Mouse (Mus musculus): ENCODE measurements around the gene 4930402H24Rik. TPM values are rescaled to one million over a fixed set of nuclear protein-coding genes. Genes with fewer than 3 reads are reported as not detected.

4930402H24Rik gene
- polyA plus RNA-seq, 1 experiment from 2014 or later, result 26.6 TPM

DNA sequence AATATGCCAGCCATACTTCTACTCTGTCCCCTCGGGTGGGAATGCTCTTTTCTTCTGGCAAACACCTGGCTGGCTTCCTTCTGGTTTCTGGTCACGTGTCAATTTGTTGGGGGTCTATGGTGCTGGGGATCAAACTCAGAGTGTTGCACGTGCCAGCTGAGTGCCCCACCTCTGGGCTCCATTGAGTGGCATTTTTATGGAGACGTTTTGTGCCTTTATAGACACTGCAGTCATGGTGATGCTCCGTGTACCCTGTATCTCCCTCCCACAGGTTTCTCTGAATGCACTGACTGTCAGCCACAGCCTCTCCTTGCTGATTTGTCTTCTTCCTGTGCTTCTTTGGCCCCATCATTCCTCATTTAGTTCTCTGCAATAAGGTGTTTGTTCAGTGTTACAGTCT, 174.4 kb downstream of the 4930402H24Rik start:
- peaks cover 12% of the 10 kb centered on the region; the same call in 1 of the 2 replicates for H3K36me3 ChIP-seq (ENCODE audit: control insufficient read depth, insufficient read depth, low read length)

DNA sequence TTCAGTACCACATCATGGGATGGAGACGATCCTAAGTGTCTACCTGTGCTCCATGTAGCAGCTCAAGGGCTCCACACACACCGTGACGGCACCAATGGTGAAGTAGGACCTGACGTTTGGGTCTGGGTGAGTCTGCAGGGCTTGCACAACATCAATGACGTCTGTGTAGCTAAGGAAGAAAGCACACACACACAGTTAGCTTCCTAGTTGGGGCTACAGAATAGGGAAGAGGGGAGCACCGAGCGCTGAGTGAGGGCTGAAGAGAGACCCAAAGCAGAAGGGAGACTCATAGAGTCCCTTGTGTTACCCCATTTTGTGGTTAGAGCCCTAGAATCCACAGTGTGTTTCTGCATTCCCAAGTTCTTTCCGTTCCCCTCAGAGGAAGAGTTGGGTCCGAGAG, 175.5 kb downstream of the 4930402H24Rik start:
- Histone ChIP-seq H3K36me3 (ENCODE audit: control insufficient read depth, insufficient read depth, low read length) (peaks cover 10% of the 10 kb centered on the region; the same call in 1 of the 2 replicates), H3K9ac (ENCODE audit: low read length) (no peak overlapping the region), H3K9me3 (ENCODE audit: control insufficient read depth, low read length) (no peaks in the 10 kb centered on the region), H3K4me3 (ENCODE audit: low read depth, low read length) (no peak overlapping the region), H3K27ac (replicated peaks; ENCODE audit: low read depth, low read length) (no peak overlapping the region), H3K27me3 (ENCODE audit: control insufficient read depth, insufficient read depth, low read length) (no peaks in the 10 kb centered on the region), H3K4me1 (ENCODE audit: control insufficient read depth, insufficient read depth, low read length) (no peaks in the 10 kb centered on the region), H3K4me2 (ENCODE audit: low read depth, severe bottlenecking) (no peak overlapping the region)
- 87% methylated on average over 9 of the region's 9 CpGs for WGBS
- ATAC-seq (ENCODE audit: insufficient number of reproducible peaks, low FRiP score, low TSS enrichment, low read depth) (no peak), DNase-seq (ENCODE audit: low spot score) (no peak)

More for the DNA sequence above, 174.4 kb downstream of the 4930402H24Rik start:
- DNase-seq (ENCODE audit: low spot score) (no peak), ATAC-seq (ENCODE audit: insufficient number of reproducible peaks, low FRiP score, low TSS enrichment, low read depth) (no peak)
- no peak overlapping the region for H3K4me2 ChIP-seq (ENCODE audit: low read depth, severe bottlenecking)
- no peaks in the 10 kb centered on the region for H3K9me3 ChIP-seq (ENCODE audit: control insufficient read depth, low read length)
- H3K27me3 ChIP-seq (ENCODE audit: control insufficient read depth, insufficient read depth, low read length), result no peaks in the 10 kb centered on the region
- H3K27ac ChIP-seq (replicated peaks; ENCODE audit: low read depth, low read length), result no peak overlapping the region
- 56% methylated on average over 5 of the region's 5 CpGs for WGBS
- no peak overlapping the region for H3K9ac ChIP-seq (ENCODE audit: low read length)
- no peak overlapping the region for H3K4me3 ChIP-seq (ENCODE audit: low read depth, low read length)
- H3K4me1 ChIP-seq (ENCODE audit: control insufficient read depth, insufficient read depth, low read length), result no peaks in the 10 kb centered on the region

DNA sequence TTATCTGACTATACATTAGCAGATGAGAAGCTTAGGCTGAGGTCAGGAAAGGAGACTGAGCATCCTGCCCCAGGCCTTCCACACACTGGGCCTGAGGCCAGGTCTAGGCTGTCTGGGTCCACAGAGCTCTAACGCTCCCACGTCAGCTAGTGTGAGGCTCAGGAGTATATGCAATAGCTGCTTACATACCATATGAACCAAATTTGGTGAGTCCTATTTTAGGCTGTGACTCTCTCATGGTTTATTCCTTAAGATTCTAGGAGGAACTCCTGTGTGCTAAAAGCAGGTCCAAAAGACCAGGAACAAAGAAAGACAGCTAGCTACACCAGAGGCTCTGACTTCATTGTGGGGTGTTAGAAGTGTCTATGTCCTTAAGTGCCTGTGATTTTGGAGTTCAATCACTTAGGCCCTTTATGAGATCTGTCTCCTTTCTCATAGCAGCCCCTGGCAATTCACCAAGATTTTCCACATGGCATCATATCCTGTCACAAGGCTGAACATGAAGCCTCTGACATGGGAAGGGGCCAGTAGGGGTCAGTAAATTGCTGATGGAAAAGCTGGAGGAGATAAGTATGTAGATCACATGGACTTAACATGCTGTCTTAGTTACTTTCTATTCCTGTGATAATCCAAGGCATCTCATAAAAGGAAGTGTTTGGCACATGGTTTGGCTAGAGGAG, 177.2 kb downstream of the 4930402H24Rik start:
- H3K27me3 ChIP-seq (ENCODE audit: control insufficient read depth, insufficient read depth, low read length), result no peaks in the 10 kb centered on the region
- DNase-seq (ENCODE audit: low spot score) (no peak), ATAC-seq (ENCODE audit: insufficient number of reproducible peaks, low FRiP score, low TSS enrichment, low read depth) (no peak)
- no peak overlapping the region for H3K27ac ChIP-seq (replicated peaks; ENCODE audit: low read depth, low read length)
- H3K4me3 ChIP-seq (ENCODE audit: low read depth, low read length), result no peak overlapping the region
- no peaks in the 10 kb centered on the region for H3K9me3 ChIP-seq (ENCODE audit: control insufficient read depth, low read length)
- H3K4me1 ChIP-seq (ENCODE audit: control insufficient read depth, insufficient read depth, low read length), result no peaks in the 10 kb centered on the region
- H3K36me3 ChIP-seq (ENCODE audit: control insufficient read depth, insufficient read depth, low read length), result peaks cover 8% of the 10 kb centered on the region; the same call in 1 of the 2 replicates
- WGBS, result 92% methylated on average over 2 of the region's 2 CpGs
- no peak overlapping the region for H3K9ac ChIP-seq (ENCODE audit: low read length)
- H3K4me2 ChIP-seq (ENCODE audit: low read depth, severe bottlenecking), result no peak overlapping the region

DNA sequence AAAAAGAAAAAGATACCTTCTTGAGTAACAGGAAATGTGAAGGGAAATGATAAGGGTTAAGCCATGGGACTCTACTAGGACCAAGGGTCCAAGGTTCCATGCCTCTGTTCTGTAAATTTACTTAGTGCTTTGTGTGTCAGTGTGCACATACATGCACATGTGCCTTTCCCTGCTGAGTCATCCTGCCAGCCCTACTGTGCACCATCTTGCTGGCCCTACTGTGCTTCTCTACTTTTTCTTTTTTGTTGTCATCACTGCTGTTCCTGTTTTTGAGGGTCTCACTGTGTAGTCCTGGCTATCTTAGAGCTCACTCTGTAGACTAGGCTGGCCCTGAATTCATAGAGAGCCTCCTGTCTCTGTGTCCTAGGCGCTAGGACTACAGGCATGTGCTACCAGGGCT, 178.5 kb downstream of the 4930402H24Rik start:
- Histone ChIP-seq H3K27me3 (ENCODE audit: control insufficient read depth, insufficient read depth, low read length) (no peaks in the 10 kb centered on the region), H3K9ac (ENCODE audit: low read length) (no peak overlapping the region), H3K4me3 (ENCODE audit: low read depth, low read length) (no peak overlapping the region), H3K4me2 (ENCODE audit: low read depth, severe bottlenecking) (no peak overlapping the region), H3K9me3 (ENCODE audit: control insufficient read depth, low read length) (no peaks in the 10 kb centered on the region), H3K27ac (replicated peaks; ENCODE audit: low read depth, low read length) (no peak overlapping the region), H3K4me1 (ENCODE audit: control insufficient read depth, insufficient read depth, low read length) (no peaks in the 10 kb centered on the region), H3K36me3 (ENCODE audit: control insufficient read depth, insufficient read depth, low read length) (peaks cover 8% of the 10 kb centered on the region; the same call in 1 of the 2 replicates)
- no peak for ATAC-seq (ENCODE audit: insufficient number of reproducible peaks, low FRiP score, low TSS enrichment, low read depth)
- no peak for DNase-seq (ENCODE audit: low spot score)
- 93% methylated on average over 1 of the region's 1 CpGs for WGBS

DNA sequence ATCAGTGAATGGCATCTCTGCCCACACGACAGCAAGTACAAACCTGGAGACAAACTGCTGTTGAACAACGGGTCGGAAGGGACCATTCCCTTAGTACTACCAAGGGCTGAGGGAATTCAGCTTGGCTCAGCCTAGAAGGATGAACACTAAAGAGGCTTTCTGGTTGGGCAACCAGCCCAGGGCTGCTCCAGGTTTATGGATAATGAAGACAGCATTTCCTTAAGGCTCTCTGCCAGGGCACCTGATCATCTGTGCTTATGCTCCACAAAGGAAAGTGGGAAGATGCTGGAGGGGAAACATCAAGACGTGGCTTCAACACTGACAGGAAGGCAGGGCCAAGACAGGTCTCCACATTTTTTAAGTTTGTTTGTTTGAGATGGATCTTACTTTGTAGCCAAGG, 181.8 kb downstream of the 4930402H24Rik start:
- Histone ChIP-seq H3K9ac (ENCODE audit: low read length) (no peak overlapping the region), H3K4me2 (ENCODE audit: low read depth, severe bottlenecking) (no peak overlapping the region), H3K4me1 (ENCODE audit: control insufficient read depth, insufficient read depth, low read length) (no peaks in the 10 kb centered on the region), H3K36me3 (ENCODE audit: control insufficient read depth, insufficient read depth, low read length) (peaks cover 6% of the 10 kb centered on the region; the same call in 1 of the 2 replicates), H3K27me3 (ENCODE audit: control insufficient read depth, insufficient read depth, low read length) (no peaks in the 10 kb centered on the region), H3K27ac (replicated peaks; ENCODE audit: low read depth, low read length) (no peak overlapping the region), H3K9me3 (ENCODE audit: control insufficient read depth, low read length) (no peaks in the 10 kb centered on the region), H3K4me3 (ENCODE audit: low read depth, low read length) (no peak overlapping the region)
- ATAC-seq (ENCODE audit: insufficient number of reproducible peaks, low FRiP score, low TSS enrichment, low read depth) (no peak), DNase-seq (ENCODE audit: low spot score) (no peak)
- WGBS, result 89% methylated on average over 4 of the region's 4 CpGs

DNA sequence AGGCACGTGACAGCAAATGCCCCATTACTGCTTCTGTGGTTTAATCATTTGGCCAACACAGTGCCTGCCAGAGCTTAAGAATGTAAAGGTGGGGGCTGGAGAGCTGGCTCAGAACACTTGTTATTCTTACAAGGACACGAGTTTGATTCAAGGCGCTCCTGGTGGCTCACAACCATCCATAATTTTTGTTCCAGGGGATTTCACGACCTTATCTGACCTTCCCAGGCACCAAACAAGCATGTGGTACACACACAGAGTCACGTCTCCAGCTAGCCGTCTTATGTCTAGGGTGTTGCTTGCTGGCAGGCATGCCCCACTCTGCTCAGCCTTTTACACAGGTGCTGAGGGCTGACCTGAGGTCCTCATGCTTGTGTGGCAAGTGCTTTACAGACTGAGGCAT, 188.3 kb downstream of the 4930402H24Rik start:
- peaks cover 3% of the 10 kb centered on the region; the same call in 1 of the 2 replicates for H3K36me3 ChIP-seq (ENCODE audit: control insufficient read depth, insufficient read depth, low read length)
- no peaks in the 10 kb centered on the region for H3K4me1 ChIP-seq (ENCODE audit: control insufficient read depth, insufficient read depth, low read length)
- H3K27ac ChIP-seq (replicated peaks; ENCODE audit: low read depth, low read length), result no peak overlapping the region
- no peaks in the 10 kb centered on the region for H3K9me3 ChIP-seq (ENCODE audit: control insufficient read depth, low read length)
- DNase-seq (ENCODE audit: low spot score) (no peak), ATAC-seq (ENCODE audit: insufficient number of reproducible peaks, low FRiP score, low TSS enrichment, low read depth) (no peak)
- no peak overlapping the region for H3K4me2 ChIP-seq (ENCODE audit: low read depth, severe bottlenecking)
- no peaks in the 10 kb centered on the region for H3K27me3 ChIP-seq (ENCODE audit: control insufficient read depth, insufficient read depth, low read length)
- 70% methylated on average over 6 of the region's 6 CpGs for WGBS
- H3K9ac ChIP-seq (ENCODE audit: low read length), result no peak overlapping the region
- no peak overlapping the region for H3K4me3 ChIP-seq (ENCODE audit: low read depth, low read length)

DNA sequence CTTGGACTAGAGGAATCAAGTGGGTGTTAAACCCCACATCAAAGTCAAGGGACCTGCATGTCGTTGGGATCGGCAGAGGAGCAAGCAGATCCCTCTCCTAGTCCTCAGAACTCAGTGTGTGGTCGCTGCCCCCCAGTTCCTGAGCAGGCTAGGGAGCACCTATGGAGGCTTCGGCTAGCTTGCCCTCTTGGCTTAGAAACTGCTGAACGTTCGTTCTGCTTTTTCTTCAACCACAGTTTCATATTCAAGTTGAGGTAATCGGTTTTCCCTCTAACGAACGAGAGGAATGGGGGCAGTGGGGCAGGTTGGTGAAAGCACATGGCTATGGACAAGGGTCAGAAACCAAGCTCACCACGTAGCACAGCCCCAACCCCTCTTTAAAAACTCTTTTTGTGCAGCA, 199.1 kb downstream of the 4930402H24Rik start:
- Histone ChIP-seq H3K9ac (ENCODE audit: low read length) (no peak overlapping the region), H3K4me2 (ENCODE audit: low read depth, severe bottlenecking) (no peak overlapping the region), H3K4me3 (ENCODE audit: low read depth, low read length) (no peak overlapping the region), H3K9me3 (ENCODE audit: control insufficient read depth, low read length) (no peaks in the 10 kb centered on the region), H3K36me3 (ENCODE audit: control insufficient read depth, insufficient read depth, low read length) (no peaks in the 10 kb centered on the region), H3K27ac (replicated peaks; ENCODE audit: low read depth, low read length) (no peak overlapping the region), H3K27me3 (ENCODE audit: control insufficient read depth, insufficient read depth, low read length) (no peaks in the 10 kb centered on the region), H3K4me1 (ENCODE audit: control insufficient read depth, insufficient read depth, low read length) (no peaks in the 10 kb centered on the region)
- WGBS, result 53% methylated on average over 10 of the region's 10 CpGs
- no peak for DNase-seq (ENCODE audit: low spot score)
- ATAC-seq (ENCODE audit: insufficient number of reproducible peaks, low FRiP score, low TSS enrichment, low read depth), result no peak

DNA sequence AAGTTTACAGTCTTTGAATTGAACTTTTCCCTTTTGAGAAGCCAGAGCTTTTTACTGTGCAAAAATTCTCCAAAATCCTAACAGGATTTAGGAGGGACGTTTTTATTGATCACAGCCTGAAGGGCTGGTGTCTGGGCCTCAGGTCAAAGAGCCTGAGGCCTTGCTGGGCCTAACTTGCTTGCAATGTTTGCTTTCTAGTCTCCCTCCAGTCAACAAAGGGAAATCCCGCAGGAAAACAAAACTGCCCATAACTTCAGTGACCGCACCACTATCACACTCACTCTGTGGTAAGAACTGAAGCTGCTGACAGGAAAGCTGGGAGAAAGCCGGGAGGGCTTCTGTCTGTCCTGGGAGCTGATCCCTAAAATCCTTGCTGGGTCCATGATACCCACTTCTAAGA, 199.6 kb downstream of the 4930402H24Rik start:
- Histone ChIP-seq H3K4me2 (ENCODE audit: low read depth, severe bottlenecking) (no peak overlapping the region), H3K27me3 (ENCODE audit: control insufficient read depth, insufficient read depth, low read length) (no peaks in the 10 kb centered on the region), H3K27ac (replicated peaks; ENCODE audit: low read depth, low read length) (no peak overlapping the region), H3K4me3 (ENCODE audit: low read depth, low read length) (no peak overlapping the region), H3K4me1 (ENCODE audit: control insufficient read depth, insufficient read depth, low read length) (no peaks in the 10 kb centered on the region), H3K36me3 (ENCODE audit: control insufficient read depth, insufficient read depth, low read length) (no peaks in the 10 kb centered on the region), H3K9ac (ENCODE audit: low read length) (no peak overlapping the region), H3K9me3 (ENCODE audit: control insufficient read depth, low read length) (no peaks in the 10 kb centered on the region)
- ATAC-seq (ENCODE audit: insufficient number of reproducible peaks, low FRiP score, low TSS enrichment, low read depth), result no peak
- DNase-seq (ENCODE audit: low spot score), result no peak
- 60% methylated on average over 4 of the region's 4 CpGs for WGBS

DNA sequence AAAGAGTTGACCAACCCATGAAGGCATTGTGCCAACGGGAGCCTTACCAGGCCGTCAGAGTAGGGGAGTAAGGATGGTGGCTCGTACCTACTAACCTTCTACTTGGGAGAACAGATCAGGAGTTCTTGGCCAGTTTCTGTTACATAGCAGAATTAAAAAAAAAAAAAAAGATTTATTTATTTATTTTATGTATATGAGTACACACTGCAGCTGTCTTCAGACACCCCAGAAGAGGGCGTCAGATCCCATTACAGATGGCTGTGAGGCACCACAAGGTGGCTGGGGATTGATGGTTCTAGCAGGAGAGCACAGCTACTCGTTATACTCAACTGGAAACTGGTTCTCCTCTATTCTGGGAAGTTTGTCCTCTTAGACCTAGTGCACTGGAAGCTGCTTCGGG, 201.0 kb downstream of the 4930402H24Rik start:
- no peak overlapping the region for H3K4me3 ChIP-seq (ENCODE audit: low read depth, low read length)
- DNase-seq (ENCODE audit: low spot score) (no peak), ATAC-seq (ENCODE audit: insufficient number of reproducible peaks, low FRiP score, low TSS enrichment, low read depth) (no peak)
- no peak overlapping the region for H3K4me2 ChIP-seq (ENCODE audit: low read depth, severe bottlenecking)
- no peak overlapping the region for H3K9ac ChIP-seq (ENCODE audit: low read length)
- H3K27ac ChIP-seq (replicated peaks; ENCODE audit: low read depth, low read length), result no peak overlapping the region
- 65% methylated on average over 6 of the region's 6 CpGs for WGBS
- H3K9me3 ChIP-seq (ENCODE audit: control insufficient read depth, low read length), result no peaks in the 10 kb centered on the region
- no peaks in the 10 kb centered on the region for H3K36me3 ChIP-seq (ENCODE audit: control insufficient read depth, insufficient read depth, low read length)
- H3K27me3 ChIP-seq (ENCODE audit: control insufficient read depth, insufficient read depth, low read length), result no peaks in the 10 kb centered on the region
- H3K4me1 ChIP-seq (ENCODE audit: control insufficient read depth, insufficient read depth, low read length), result no peaks in the 10 kb centered on the region

Data from limb, embryonic 11.5 days (tissue).